Mouse (Mus musculus) retina, postnatal 7 days (tissue): ENCODE results near the gene Pcgf5.

ENCODE experiments used
- DNase-seq: peaks from one replicate; pipeline ENCODE4 v3.0.0-alpha.2; 2012; ENCODE audit warnings: low read depth, low spot score

The Pcgf5 gene

GRCm38 (mm10) chr19:36490911-36491310 is 142.8 kb downstream of the Pcgf5 start:
- no peak for DNase-seq

- DNase-seq = no peak
These were observed 147.4 kb downstream of the Pcgf5 start for GRCm38 (mm10) chr19:36495555-36495954.

GRCm38 (mm10) chr19:36496532-36496931 is 148.4 kb downstream of the Pcgf5 start:
- no peak for DNase-seq

GRCm38 (mm10) chr19:36497067-36497466 is 149.0 kb downstream of the Pcgf5 start:
- DNase-seq = no peak

GRCm38 (mm10) chr19:36497744-36498143 is 149.6 kb downstream of the Pcgf5 start:
- DNase-seq = no peak

- DNase-seq = no peak
These were observed 156.6 kb downstream of the Pcgf5 start for GRCm38 (mm10) chr19:36504716-36505115.
